Mouse (Mus musculus) liver, adult 2 months (tissue): Measurements from ENCODE around the gene Ak9.

Source experiments
- CTCF ChIP-seq: fragments of 200-500 bp; IDR thresholded peaks from 2 replicates; pipeline ENCODE4 v1.5.1; 2011; ENCODE audit warnings: low read depth, low read length, control low read depth
- POLR2A ChIP-seq: fragments of 200-500 bp; IDR thresholded peaks from 2 replicates; pipeline ENCODE4 v1.6.1; 2011; ENCODE audit warnings: low read length, control low read depth; ENCODE audit not compliant: insufficient read depth; ENCODE audit errors: extremely low read depth

- no peak for TF ChIP-seq CTCF
- no peak for TF ChIP-seq POLR2A
Observed at GRCm38 (mm10) chr10:41293019-41293418, 10.8 kb upstream of the Ak9 start.
